Mouse (Mus musculus): ENCODE data around the gene Polr2g. TPM values are rescaled to one million over a fixed set of nuclear protein-coding genes. Genes with fewer than 3 reads are reported as not detected.

The Polr2g gene
- polyA plus RNA-seq, 1 experiment from 2014 or later = 189 TPM

DNA sequence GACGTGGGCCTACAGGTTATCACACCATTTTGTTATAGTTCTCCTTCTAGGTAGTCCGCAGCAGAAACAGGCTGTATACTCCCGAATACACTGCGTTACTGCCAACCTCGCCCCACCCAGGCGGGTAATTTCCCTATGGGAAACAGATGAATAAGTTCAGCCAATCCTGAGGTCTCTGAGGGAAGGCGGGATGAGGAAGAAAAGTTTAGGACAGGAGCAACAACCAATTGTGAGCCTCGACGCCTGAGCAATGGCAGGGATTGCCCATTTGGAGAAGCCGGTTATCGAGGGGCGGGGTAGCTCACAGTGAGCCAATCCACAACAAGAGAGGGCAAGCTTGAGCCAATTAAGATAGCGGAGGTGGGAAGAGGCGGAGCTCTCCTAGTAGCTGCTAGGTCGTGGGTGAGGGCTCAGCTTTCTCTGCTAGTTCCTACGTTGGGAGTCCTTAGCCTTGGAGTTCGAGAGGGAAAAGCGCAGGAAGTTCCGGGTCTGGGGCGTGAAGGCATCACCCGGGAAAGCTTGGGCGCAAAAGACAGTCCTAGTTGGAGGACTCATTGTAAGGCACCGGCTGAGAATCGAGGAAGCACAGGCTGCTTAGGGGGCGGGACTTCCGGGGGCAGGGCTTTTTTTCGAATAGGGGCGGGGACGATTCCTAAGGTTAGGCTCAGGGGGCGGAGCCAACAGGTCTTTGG, 3.9 kb upstream of the Polr2g start, which contains the start of gene Zbtb3:
Gene Zbtb3 (plus strand): TSS at position 426 of the 692 bp plus-strand sequence.
- ATAC-seq (peak; percentile 97), DNase-seq (ENCODE audit: low spot score) (peak; percentile 99)
- peaks cover 13% of the 10 kb centered on the region for H3K4me1 ChIP-seq (ENCODE audit: control insufficient read depth, insufficient read depth, low read length)
- no peaks in the 10 kb centered on the region for H3K27me3 ChIP-seq (replicated peaks; ENCODE audit: control insufficient read depth, insufficient read depth, low read length)
- H3K4me3 ChIP-seq (ENCODE audit: low read depth, low read length) = peak within 1 kb of the TSS; percentile 52
- H3K9me3 ChIP-seq (replicated peaks; ENCODE audit: control insufficient read depth, low read length) = no peaks in the 10 kb centered on the region
- H3K27ac ChIP-seq (ENCODE audit: low read depth, low read length) = peak within 1 kb of the TSS; percentile 90
- H3K36me3 ChIP-seq (ENCODE audit: control insufficient read depth, insufficient read depth, low read length) = peaks cover 18% of the 10 kb centered on the region
- peak within 1 kb of the TSS; percentile 64 for H3K4me2 ChIP-seq (ENCODE audit: low read length)
- H3K9ac ChIP-seq (ENCODE audit: low read length) = peak within 1 kb of the TSS; percentile 56
- WGBS = under 1% methylated on average over 30 of the region's 30 CpGs

DNA sequence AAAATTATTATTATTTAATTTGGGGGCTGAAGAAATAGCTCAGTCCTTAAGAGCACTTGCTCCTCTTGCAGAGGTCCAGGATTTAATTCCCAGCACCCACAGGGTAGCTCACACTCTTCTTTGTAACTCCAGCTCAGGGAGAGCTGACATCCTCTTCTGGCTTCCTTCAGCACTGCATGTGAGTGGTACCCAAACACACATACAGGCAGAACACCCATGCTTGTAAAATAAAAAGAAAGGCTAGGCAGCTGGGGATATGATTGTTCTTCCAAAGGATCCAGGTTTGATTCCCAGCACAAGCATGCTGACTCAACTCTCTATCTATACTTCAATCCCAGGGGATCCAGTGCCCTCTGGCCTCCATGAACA, 554 bp upstream of the Polr2g start:
- DNase-seq (ENCODE audit: low spot score) (no peak), ATAC-seq (no peak)
- peaks cover 13% of the 10 kb centered on the region for H3K4me1 ChIP-seq (ENCODE audit: control insufficient read depth, insufficient read depth, low read length)
- H3K9me3 ChIP-seq (replicated peaks; ENCODE audit: control insufficient read depth, low read length) = no peaks in the 10 kb centered on the region
- H3K4me3 ChIP-seq (ENCODE audit: low read depth, low read length) = no peak overlapping the region
- H3K27ac ChIP-seq (ENCODE audit: low read depth, low read length) = no peak overlapping the region
- peak overlapping the region; percentile 17; the same call in 1 of the 2 replicates for H3K9ac ChIP-seq (ENCODE audit: low read length)
- no peaks in the 10 kb centered on the region for H3K27me3 ChIP-seq (replicated peaks; ENCODE audit: control insufficient read depth, insufficient read depth, low read length)
- peaks cover 13% of the 10 kb centered on the region for H3K36me3 ChIP-seq (ENCODE audit: control insufficient read depth, insufficient read depth, low read length)
- H3K4me2 ChIP-seq (ENCODE audit: low read length) = peak overlapping the region; percentile 75

DNA sequence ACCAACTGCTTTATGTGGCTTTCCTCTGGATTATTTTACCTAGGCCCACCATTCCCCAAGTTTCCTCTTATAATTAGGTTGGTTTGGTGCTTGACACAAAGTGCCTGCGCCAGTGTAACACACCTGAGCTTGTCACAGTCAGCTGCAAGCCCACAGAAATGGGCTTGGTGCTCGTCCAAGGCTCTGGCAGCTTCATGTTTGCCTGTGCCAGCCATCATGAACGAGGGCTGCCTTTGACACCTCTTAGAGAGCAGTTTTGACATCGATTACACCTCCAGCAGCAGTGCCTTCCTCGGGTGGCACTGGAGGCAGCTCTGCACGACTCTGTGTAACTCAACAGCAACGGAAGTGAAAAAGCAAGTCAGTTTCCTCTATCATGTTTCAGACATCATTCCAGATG, 8.2 kb downstream of the Polr2g start:
- H3K4me3 ChIP-seq (ENCODE audit: low read depth, low read length) = no peak overlapping the region
- no peak overlapping the region for H3K27ac ChIP-seq (ENCODE audit: low read depth, low read length)
- 72% methylated on average over 7 of the region's 7 CpGs for WGBS
- no peaks in the 10 kb centered on the region for H3K4me1 ChIP-seq (ENCODE audit: control insufficient read depth, insufficient read depth, low read length)
- no peaks in the 10 kb centered on the region for H3K9me3 ChIP-seq (replicated peaks; ENCODE audit: control insufficient read depth, low read length)
- no peak for ATAC-seq
- no peak overlapping the region for H3K4me2 ChIP-seq (ENCODE audit: low read length)
- H3K9ac ChIP-seq (ENCODE audit: low read length) = no peak overlapping the region
- no peaks in the 10 kb centered on the region for H3K27me3 ChIP-seq (replicated peaks; ENCODE audit: control insufficient read depth, insufficient read depth, low read length)
- H3K36me3 ChIP-seq (ENCODE audit: control insufficient read depth, insufficient read depth, low read length) = peaks cover 27% of the 10 kb centered on the region
- no peak for DNase-seq (ENCODE audit: low spot score)

DNA sequence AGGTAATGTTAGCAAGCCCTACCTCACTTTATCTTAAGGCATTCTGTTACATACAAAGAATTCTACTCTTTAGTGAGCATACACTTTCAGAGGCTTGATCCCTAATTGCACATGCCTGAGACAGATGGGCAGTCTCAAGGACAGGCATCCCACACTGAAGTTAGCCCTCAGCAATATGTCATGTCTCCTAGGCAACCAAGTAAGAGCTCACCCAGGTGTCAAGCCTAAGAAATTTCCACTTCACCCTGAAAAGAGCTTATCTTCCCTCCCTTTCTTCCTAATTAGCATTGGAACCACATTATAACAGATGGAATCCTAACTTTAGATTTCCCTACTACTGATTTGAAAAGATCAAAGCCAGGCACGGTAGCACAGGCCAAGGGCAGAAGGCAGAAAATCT, 9.2 kb downstream of the Polr2g start:
- Histone ChIP-seq H3K36me3 (ENCODE audit: control insufficient read depth, insufficient read depth, low read length) (peaks cover 19% of the 10 kb centered on the region), H3K4me1 (ENCODE audit: control insufficient read depth, insufficient read depth, low read length) (no peaks in the 10 kb centered on the region), H3K4me2 (ENCODE audit: low read length) (no peak overlapping the region), H3K9ac (ENCODE audit: low read length) (no peak overlapping the region), H3K4me3 (ENCODE audit: low read depth, low read length) (no peak overlapping the region), H3K9me3 (replicated peaks; ENCODE audit: control insufficient read depth, low read length) (no peaks in the 10 kb centered on the region), H3K27ac (ENCODE audit: low read depth, low read length) (peak overlapping the region; percentile 33; the same call in 1 of the 2 replicates), H3K27me3 (replicated peaks; ENCODE audit: control insufficient read depth, insufficient read depth, low read length) (no peaks in the 10 kb centered on the region)
- WGBS = 37% methylated on average over 1 of the region's 1 CpGs
- ATAC-seq (no peak), DNase-seq (ENCODE audit: low spot score) (no peak)

DNA sequence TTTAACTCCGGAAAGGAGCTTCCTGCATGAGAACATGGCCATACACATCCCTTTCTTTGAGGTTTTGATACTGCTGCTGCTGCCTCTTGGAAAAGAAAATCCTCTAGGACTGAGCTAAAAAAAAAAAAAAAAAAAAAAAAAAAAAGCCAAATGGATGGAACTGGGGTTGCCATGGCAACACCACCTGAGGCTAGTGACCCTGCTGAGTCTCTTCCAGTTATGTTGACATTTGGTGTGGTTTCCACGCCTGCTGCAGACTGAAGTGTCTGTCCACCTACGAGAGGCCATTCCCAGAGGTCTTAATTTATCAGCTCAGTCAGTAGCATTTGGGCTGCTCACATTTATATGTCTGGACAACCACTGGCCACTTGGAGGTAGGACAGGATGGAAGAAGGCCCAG, 9.9 kb downstream of the Polr2g start:
- DNase-seq (ENCODE audit: low spot score) = peak; percentile 25
- 19% methylated on average over 3 of the region's 3 CpGs for WGBS

DNA sequence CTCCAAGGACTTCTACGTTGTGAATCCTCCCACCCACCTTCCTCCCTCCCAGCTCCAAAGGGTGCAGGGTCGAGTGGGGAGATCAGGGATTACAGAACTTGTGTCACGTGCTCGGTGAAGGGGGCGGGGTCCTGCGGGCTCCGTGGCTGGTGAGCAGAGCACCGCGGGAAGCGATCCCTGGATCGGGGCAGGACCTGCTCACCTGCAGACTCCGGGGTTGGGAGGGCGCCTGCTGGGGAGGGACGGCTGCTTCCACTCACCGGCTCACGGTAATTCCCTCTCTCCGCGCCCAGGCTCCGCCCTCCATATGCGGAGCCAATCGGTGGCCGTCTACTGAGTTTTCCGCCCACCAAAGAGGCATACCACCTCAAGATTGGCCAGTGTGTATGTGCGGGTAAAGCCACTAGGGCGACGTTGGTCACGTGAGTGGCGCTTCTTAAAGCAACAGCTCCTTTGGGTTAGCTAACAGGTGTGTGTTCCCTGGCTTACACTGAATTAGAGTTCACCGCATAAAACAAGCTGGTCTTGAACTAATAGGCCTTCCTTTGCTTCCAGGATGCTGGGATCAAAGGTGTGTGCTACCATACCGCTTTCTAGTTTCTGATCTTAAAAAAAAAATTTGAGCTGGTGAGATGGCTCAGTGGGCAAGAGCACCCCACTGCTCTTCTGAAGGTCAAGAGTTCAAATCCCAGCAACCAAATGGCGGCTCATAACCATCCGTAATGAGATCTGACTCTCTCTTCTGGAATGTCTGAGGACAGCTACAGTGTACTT, 12.2 kb downstream of the Polr2g start, which contains the start of gene Taf6l:
Gene Taf6l (minus strand): TSS at position 410 of the 774 bp plus-strand sequence.
- peaks cover 25% of the 10 kb centered on the region for H3K36me3 ChIP-seq (ENCODE audit: control insufficient read depth, insufficient read depth, low read length)
- H3K4me3 ChIP-seq (ENCODE audit: low read depth, low read length) = peak within 1 kb of the TSS; percentile 50
- ATAC-seq (peak; percentile 100), DNase-seq (ENCODE audit: low spot score) (peak; percentile 98)
- peak within 1 kb of the TSS; percentile 72 for H3K27ac ChIP-seq (ENCODE audit: low read depth, low read length)
- no peaks in the 10 kb centered on the region for H3K27me3 ChIP-seq (replicated peaks; ENCODE audit: control insufficient read depth, insufficient read depth, low read length)
- H3K4me1 ChIP-seq (ENCODE audit: control insufficient read depth, insufficient read depth, low read length) = no peaks in the 10 kb centered on the region
- under 1% methylated on average over 32 of the region's 32 CpGs for WGBS
- no peaks in the 10 kb centered on the region for H3K9me3 ChIP-seq (replicated peaks; ENCODE audit: control insufficient read depth, low read length)
- H3K4me2 ChIP-seq (ENCODE audit: low read length) = peak within 1 kb of the TSS; percentile 69
- peak within 1 kb of the TSS; percentile 71 for H3K9ac ChIP-seq (ENCODE audit: low read length)

More for the DNA sequence above, 9.9 kb downstream of the Polr2g start:
- no peak overlapping the region for H3K4me3 ChIP-seq (ENCODE audit: low read depth, low read length)
- no peaks in the 10 kb centered on the region for H3K27me3 ChIP-seq (replicated peaks; ENCODE audit: control insufficient read depth, insufficient read depth, low read length)
- H3K9me3 ChIP-seq (replicated peaks; ENCODE audit: control insufficient read depth, low read length) = no peaks in the 10 kb centered on the region
- no peak overlapping the region for H3K9ac ChIP-seq (ENCODE audit: low read length)
- H3K4me1 ChIP-seq (ENCODE audit: control insufficient read depth, insufficient read depth, low read length) = no peaks in the 10 kb centered on the region
- H3K4me2 ChIP-seq (ENCODE audit: low read length) = no peak overlapping the region
- peaks cover 15% of the 10 kb centered on the region for H3K36me3 ChIP-seq (ENCODE audit: control insufficient read depth, insufficient read depth, low read length)
- no peak overlapping the region for H3K27ac ChIP-seq (ENCODE audit: low read depth, low read length)
- no peak for ATAC-seq

DNA sequence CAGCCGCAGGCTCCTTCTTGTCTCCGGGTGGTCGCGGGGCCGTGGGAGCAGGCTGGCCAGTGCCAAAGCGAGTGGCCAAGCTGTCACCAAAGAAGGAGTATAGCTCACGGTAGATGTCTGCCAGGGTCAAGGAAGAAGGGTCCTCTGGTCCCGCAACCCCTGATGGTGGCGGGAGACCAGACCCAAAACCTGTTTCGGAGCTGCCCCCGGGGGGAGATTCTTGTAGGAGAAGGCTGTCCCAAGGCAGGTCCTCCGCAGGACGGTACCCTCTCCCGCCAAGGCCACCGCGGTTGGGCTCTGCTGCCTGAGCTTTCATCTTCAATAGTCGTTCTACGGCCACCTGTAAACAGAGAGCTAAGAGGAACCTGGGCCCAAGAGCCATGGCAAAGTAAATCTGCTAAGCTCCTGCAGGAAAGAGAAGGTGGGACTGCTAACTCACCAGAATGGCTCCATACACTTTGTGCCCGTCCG, 23.4 kb downstream of the Polr2g start:
- Histone ChIP-seq H3K4me1 (ENCODE audit: control insufficient read depth, insufficient read depth, low read length) (peaks cover 24% of the 10 kb centered on the region), H3K9ac (ENCODE audit: low read length) (peak overlapping the region; percentile 94), H3K27me3 (replicated peaks; ENCODE audit: control insufficient read depth, insufficient read depth, low read length) (no peaks in the 10 kb centered on the region), H3K27ac (ENCODE audit: low read depth, low read length) (peak overlapping the region; percentile 99), H3K4me3 (ENCODE audit: low read depth, low read length) (peak overlapping the region; percentile 71), H3K36me3 (ENCODE audit: control insufficient read depth, insufficient read depth, low read length) (peaks cover 49% of the 10 kb centered on the region), H3K4me2 (ENCODE audit: low read length) (peak overlapping the region; percentile 100), H3K9me3 (replicated peaks; ENCODE audit: control insufficient read depth, low read length) (no peaks in the 10 kb centered on the region)
- DNase-seq (ENCODE audit: low spot score) (no peak), ATAC-seq (no peak)
- WGBS = 6% methylated on average over 20 of the region's 20 CpGs

DNA sequence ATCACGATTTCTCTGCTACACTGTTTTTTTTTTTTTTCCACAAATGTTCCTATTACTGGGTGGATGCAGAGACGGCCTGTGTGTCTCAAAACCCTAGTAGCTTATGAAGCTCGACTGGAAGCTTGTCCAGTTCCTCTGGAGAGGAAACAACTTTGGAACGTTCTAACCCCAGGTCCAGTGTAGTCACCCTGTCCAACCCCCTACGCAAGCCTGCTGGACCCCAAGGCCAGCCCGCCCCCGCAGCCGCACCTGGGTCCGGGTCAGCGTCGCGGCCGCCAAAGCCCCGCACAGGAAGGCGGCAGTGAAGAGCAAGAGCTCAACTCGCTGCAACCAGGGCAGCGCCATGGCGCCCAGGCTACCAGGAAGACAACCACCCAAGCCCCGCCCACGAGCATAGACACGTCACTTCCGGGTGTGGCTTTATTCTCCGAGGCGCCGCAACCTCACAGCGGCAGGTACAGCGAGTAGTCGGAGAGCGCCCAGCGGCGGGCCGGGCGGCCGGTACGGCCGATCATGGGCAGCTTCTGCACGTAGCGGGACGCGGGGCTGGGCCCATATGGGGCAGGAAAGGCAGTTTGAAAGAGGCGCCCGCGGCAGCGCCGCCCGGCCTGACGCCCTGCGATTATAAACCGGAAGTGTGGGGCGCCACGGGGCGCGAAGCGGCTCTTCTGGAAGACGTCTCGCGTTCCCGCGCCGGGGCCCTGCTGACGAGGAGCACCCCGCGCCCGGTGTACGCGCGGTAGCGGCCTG, 24.1 kb downstream of the Polr2g start, which contains the start of gene Tmem179b:
Gene Tmem179b (minus strand): TSS at position 382 of the 750 bp plus-strand sequence.
- Histone ChIP-seq H3K4me2 (ENCODE audit: low read length) (peak within 1 kb of the TSS; percentile 100), H3K27me3 (replicated peaks; ENCODE audit: control insufficient read depth, insufficient read depth, low read length) (no peaks in the 10 kb centered on the region), H3K9ac (ENCODE audit: low read length) (peak within 1 kb of the TSS; percentile 94), H3K4me1 (ENCODE audit: control insufficient read depth, insufficient read depth, low read length) (peaks cover 24% of the 10 kb centered on the region), H3K4me3 (ENCODE audit: low read depth, low read length) (peak within 1 kb of the TSS; percentile 71), H3K36me3 (ENCODE audit: control insufficient read depth, insufficient read depth, low read length) (peaks cover 56% of the 10 kb centered on the region), H3K27ac (ENCODE audit: low read depth, low read length) (peak within 1 kb of the TSS; percentile 99), H3K9me3 (replicated peaks; ENCODE audit: control insufficient read depth, low read length) (no peaks in the 10 kb centered on the region)
- WGBS = under 1% methylated on average over 67 of the region's 68 CpGs
- peak; percentile 97 for DNase-seq (ENCODE audit: low spot score)
- ATAC-seq = peak; percentile 96

Data from forebrain, embryonic 14.5 days (tissue).